Mouse (Mus musculus) heart, embryonic 13.5 days (tissue): ENCODE data around the gene Coro6. TPM values are rescaled to one million over a fixed set of nuclear protein-coding genes. Genes with fewer than 3 reads are reported as not detected.

Experiments
- ATAC-seq: fragments of 200-750 bp; cut with Nextera tagmentation; 2 replicates; pipeline ENCODE4 v1.8.0; 2017; ENCODE audit warnings: moderate TSS enrichment; ENCODE audit not compliant: insufficient number of reproducible peaks, low FRiP score, low TSS enrichment; ENCODE audit errors: extremely low read depth
- H3K27ac ChIP-seq: fragments of 300-500 bp; sonication (generic); replicated peaks from 2 replicates; pipeline ENCODE4 v1.5.1; 2015; ENCODE audit warnings: moderate library complexity, mild to moderate bottlenecking, inconsistent platforms
- H3K27me3 ChIP-seq: fragments of 300-500 bp; sonication (generic); replicated peaks from 2 replicates; pipeline ENCODE4 v1.6.1; 2015; ENCODE audit warnings: mild to moderate bottlenecking, inconsistent platforms
- H3K36me3 ChIP-seq: fragments of 300-500 bp; sonication (generic); 2 replicates; pipeline ENCODE4 v1.6.1; 2015; ENCODE audit warnings: mild to moderate bottlenecking, inconsistent platforms
- H3K4me1 ChIP-seq: fragments of 300-500 bp; sonication (generic); 2 replicates; pipeline ENCODE4 v1.6.1; 2015; ENCODE audit warnings: inconsistent platforms
- H3K4me2 ChIP-seq: fragments of 300-500 bp; sonication (generic); 2 replicates; pipeline ENCODE4 v1.6.1; 2015; ENCODE audit warnings: inconsistent platforms, mild to moderate bottlenecking, moderate library complexity
- H3K4me3 ChIP-seq: fragments of 300-500 bp; sonication (generic); 2 replicates; pipeline ENCODE4 v1.5.1; 2015; ENCODE audit warnings: moderate library complexity, mild to moderate bottlenecking, inconsistent platforms
- H3K9ac ChIP-seq: fragments of 300-500 bp; sonication (generic); 2 replicates; pipeline ENCODE4 v1.6.1; 2015; ENCODE audit warnings: inconsistent platforms, mild to moderate bottlenecking, moderate library complexity
- H3K9me3 ChIP-seq: fragments of 300-500 bp; sonication (generic); 2 replicates; pipeline ENCODE4 v1.6.1; 2016; ENCODE audit warnings: inconsistent platforms
- WGBS: fragments of 180-500 bp; shearing (Covaris S2); methylation state at CpG from one replicate; pipeline ENCODE4 v1.1.7; 2015; ENCODE audit warnings: mixed read lengths; 5-methylcytosine and 5-hydroxymethylcytosine counted together
- polyA plus RNA-seq: library from polyadenylated mRNA; unstranded; fragments of >200 nt; fragmentation: Nextera tagmentation; extraction: Ambion mirVana; gene quantifications from 2 replicates; pipeline ENCODE4 v1.2.1, GENCODE M21; 2015

The Coro6 gene
- polyA plus RNA-seq, 1 experiment from 2014 or later: 28.8 TPM

DNA sequence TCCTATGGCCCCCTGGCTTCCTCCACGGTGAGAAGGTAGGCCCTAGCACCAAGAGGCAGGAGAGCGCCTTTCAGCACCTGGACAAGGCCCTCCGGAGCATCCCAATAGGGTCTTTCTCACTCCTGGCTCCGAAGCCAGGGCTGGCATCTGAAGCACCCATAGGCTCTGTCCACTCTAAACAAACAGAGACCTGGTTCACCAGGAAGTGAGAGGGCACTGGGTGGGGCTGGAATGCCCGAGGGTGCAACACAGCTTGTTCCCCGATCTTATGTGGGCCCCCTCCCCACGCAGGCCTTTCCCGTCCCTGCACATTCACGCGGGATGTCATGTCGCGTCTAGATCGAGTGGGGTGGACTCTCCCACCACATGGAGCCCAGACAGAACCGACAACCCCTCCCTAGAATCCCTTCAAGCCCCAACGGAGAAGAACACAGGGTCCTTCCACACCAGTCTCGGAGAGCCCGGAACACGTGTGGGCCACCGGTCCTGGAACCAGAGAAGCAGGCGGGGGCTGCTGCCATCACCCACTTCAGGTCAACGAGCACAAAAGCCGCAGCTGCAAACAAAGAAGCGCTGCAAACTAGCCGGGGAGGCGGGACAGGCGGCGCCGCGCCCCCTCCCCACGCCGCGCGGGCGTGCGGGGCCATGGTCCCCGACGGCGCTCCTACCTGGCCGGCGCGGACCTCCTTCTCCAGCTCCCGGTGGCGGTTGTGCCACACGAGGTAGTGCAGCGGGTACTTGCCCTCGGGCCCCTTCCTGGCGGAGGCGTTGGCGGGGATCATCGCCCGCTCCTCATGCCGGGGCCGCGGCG is 26.8 kb downstream of the Coro6 start:
- H3K9ac ChIP-seq: peak overlapping the region; percentile 91
- WGBS: 4% methylated on average over 54 of the region's 55 CpGs
- no peak for ATAC-seq
- H3K4me2 ChIP-seq: peak overlapping the region; percentile 97
- H3K4me3 ChIP-seq: peak overlapping the region; percentile 86
- no peaks in the 10 kb centered on the region for H3K9me3 ChIP-seq
- H3K4me1 ChIP-seq: peaks cover 70% of the 10 kb centered on the region
- H3K27ac ChIP-seq: no peak overlapping the region
- no peaks in the 10 kb centered on the region for H3K36me3 ChIP-seq
- H3K27me3 ChIP-seq: no peaks in the 10 kb centered on the region; the same call in 1 of the 2 replicates

- Histone ChIP-seq H3K4me1 (peaks cover 74% of the 10 kb centered on the region), H3K27ac (0 out of 2 replicates have a peak within 1 kb of the TSS, but pooled peaks have one; percentile 12)
- no peak for ATAC-seq
These were observed 27.5 kb downstream of the Coro6 start, which contains the start of gene Ankrd13b for GRCm38 (mm10) chr11:77489591-77490235. Gene Ankrd13b (minus strand): TSS chr11:77489678.

DNA sequence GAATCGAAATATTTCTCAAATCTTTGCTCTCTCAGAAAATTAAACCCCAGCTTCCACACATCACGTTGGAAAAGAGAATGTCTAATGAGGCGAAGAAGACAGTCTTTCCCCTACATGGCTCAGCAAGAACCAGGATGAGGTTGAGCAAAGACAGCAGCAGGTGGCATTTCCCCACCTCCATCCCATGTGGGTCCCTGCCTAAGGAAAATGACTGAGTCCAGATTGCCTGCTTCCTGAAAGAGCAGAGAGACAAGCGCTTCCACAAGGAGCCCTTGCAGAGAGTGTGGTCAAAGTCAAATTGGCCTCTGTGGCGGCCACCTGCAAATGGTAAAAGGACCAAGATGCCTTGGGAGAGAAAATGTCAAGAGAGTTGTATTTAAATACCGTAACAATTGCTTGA is 28.2 kb downstream of the Coro6 start:
- ATAC-seq: no peak
- no peaks in the 10 kb centered on the region for H3K36me3 ChIP-seq
- peak overlapping the region; percentile 86; the same call in 1 of the 2 replicates for H3K4me3 ChIP-seq
- H3K9me3 ChIP-seq: no peaks in the 10 kb centered on the region
- H3K4me2 ChIP-seq: peak overlapping the region; percentile 97
- 67% methylated on average over 6 of the region's 6 CpGs for WGBS
- no peaks in the 10 kb centered on the region; the same call in 1 of the 2 replicates for H3K27me3 ChIP-seq
- H3K27ac ChIP-seq: 0 out of 2 replicates have a peak overlapping the region, but pooled peaks have one; percentile 94
- peak overlapping the region; percentile 45; the same call in 1 of the 2 replicates for H3K9ac ChIP-seq
- H3K4me1 ChIP-seq: peaks cover 77% of the 10 kb centered on the region

More at GRCm38 (mm10) chr11:77489591-77490235, 27.5 kb downstream of the Coro6 start, which contains the start of gene Ankrd13b:
- H3K9ac ChIP-seq: peak within 1 kb of the TSS; percentile 91
- H3K27me3 ChIP-seq: no peaks in the 10 kb centered on the region; the same call in 1 of the 2 replicates
- peak within 1 kb of the TSS; percentile 86 for H3K4me3 ChIP-seq
- H3K4me2 ChIP-seq: peak within 1 kb of the TSS; percentile 97
- no peaks in the 10 kb centered on the region for H3K9me3 ChIP-seq
- H3K36me3 ChIP-seq: no peaks in the 10 kb centered on the region
- under 1% methylated on average over 48 of the region's 87 CpGs for WGBS

GRCm38 (mm10) chr11:77491123-77491501 is 28.9 kb downstream of the Coro6 start:
- peak overlapping the region; percentile 97 for H3K4me2 ChIP-seq
- H3K9me3 ChIP-seq: no peaks in the 10 kb centered on the region
- peak; percentile 28; the same call in 1 of the 2 replicates for ATAC-seq
- no peaks in the 10 kb centered on the region; the same call in 1 of the 2 replicates for H3K27me3 ChIP-seq
- 0% methylated on average over 13 of the region's 13 CpGs for WGBS
- H3K36me3 ChIP-seq: no peaks in the 10 kb centered on the region
- peaks cover 81% of the 10 kb centered on the region for H3K4me1 ChIP-seq
- peak overlapping the region; percentile 99 for H3K9ac ChIP-seq
- H3K4me3 ChIP-seq: peak overlapping the region; percentile 97
- peak overlapping the region; percentile 94 for H3K27ac ChIP-seq

GRCm38 (mm10) chr11:77491502-77492291 is 29.5 kb downstream of the Coro6 start:
- Histone ChIP-seq H3K4me2 (peak overlapping the region; percentile 97), H3K36me3 (peaks cover 2% of the 10 kb centered on the region; the same call in 1 of the 2 replicates), H3K4me3 (peak overlapping the region; percentile 97), H3K4me1 (peaks cover 83% of the 10 kb centered on the region), H3K9ac (peak overlapping the region; percentile 99), H3K9me3 (no peaks in the 10 kb centered on the region), H3K27ac (peak overlapping the region; percentile 94), H3K27me3 (no peaks in the 10 kb centered on the region; the same call in 1 of the 2 replicates)
- WGBS: under 1% methylated on average over 23 of the region's 23 CpGs
- ATAC-seq: peak; percentile 32; the same call in 1 of the 2 replicates

DNA sequence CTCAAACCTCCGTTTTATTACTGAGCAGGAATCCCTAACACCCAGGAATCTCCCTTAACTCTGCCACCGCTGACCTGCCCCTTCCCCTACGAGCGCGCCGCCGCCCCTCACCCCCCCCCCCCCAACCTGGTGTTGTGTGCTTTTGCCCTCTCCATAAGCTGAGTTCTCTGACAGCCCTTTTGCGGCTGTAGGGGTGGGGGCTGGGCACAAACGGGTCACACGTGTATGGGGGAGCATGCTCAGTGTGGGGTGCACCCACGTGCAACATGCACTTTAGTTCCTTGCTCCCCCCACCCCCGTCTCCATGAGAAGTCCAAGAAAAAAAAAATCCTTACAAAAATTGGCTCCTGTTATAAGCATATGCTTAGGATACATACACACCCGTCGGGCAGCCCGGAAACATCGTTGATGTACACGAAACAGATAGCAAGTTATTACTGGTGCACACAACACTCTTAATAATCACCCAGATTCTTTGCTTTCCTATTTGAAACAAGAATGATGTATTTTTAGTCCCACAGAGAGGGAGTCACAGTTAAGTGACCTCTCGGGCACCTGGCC is 30.2 kb downstream of the Coro6 start:
- H3K9me3 ChIP-seq: no peaks in the 10 kb centered on the region
- H3K4me2 ChIP-seq: peak overlapping the region; percentile 97
- peak overlapping the region; percentile 97 for H3K4me3 ChIP-seq
- ATAC-seq: no peak
- H3K9ac ChIP-seq: peak overlapping the region; percentile 99
- H3K27ac ChIP-seq: peak overlapping the region; percentile 94
- peaks cover 83% of the 10 kb centered on the region for H3K4me1 ChIP-seq
- H3K27me3 ChIP-seq: no peaks in the 10 kb centered on the region; the same call in 1 of the 2 replicates
- 0% methylated on average over 17 of the region's 18 CpGs for WGBS
- H3K36me3 ChIP-seq: peaks cover 2% of the 10 kb centered on the region; the same call in 1 of the 2 replicates

GRCm38 (mm10) chr11:77492911-77493332 is 30.7 kb downstream of the Coro6 start:
- H3K9me3 ChIP-seq: no peaks in the 10 kb centered on the region
- H3K27me3 ChIP-seq: no peaks in the 10 kb centered on the region; the same call in 1 of the 2 replicates
- H3K27ac ChIP-seq: peak overlapping the region; percentile 94
- H3K4me1 ChIP-seq: peaks cover 83% of the 10 kb centered on the region
- ATAC-seq: peak; percentile 74
- peak overlapping the region; percentile 99 for H3K9ac ChIP-seq
- H3K36me3 ChIP-seq: peaks cover 2% of the 10 kb centered on the region; the same call in 1 of the 2 replicates
- WGBS: under 1% methylated on average over 31 of the region's 32 CpGs
- peak overlapping the region; percentile 97 for H3K4me3 ChIP-seq
- peak overlapping the region; percentile 97 for H3K4me2 ChIP-seq

DNA sequence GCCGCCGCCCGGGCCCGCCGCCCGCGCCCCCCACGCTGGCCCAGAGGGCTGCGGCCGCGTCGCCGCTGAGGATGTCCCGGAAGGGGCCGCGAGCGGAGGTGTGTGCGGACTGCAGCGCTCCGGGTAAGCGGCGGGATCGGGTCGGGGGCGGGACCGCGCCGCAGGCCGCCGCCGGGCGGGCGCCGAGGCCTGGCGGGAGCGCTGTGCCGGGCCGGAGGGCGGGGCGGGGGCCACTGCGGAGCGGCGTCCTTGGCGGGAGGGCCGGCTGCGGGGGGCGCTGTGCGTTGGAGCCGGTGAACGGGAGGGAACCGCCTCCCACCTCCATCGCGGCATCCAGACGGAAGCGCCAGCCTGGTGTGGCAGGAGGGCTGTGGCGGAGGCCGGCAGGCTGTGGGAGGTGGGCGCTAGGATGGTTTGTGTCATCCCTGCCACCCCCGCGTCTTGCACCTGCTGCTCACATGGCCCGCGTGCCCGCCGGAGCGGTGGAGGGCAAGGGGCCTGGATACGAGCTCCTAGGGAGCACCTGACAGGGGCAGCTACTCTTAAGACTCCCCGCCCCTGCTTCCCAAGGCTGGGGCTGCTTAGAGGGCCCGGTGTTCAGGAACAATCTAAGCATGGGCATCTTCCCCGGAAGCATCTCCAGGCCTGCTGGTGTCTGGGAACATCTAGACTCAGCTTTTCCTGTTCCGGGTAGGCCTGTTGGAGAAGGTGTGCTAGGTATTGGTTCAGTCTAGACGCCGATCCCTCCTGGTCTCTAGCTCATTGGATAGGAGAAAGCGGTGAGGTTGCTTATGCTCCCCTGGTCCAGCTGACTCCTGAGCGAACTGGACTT is 31.5 kb downstream of the Coro6 start, which contains the start of gene Git1:
Gene Git1 (plus strand): TSS at position 51 of the 832 bp plus-strand sequence.
- H3K9ac ChIP-seq: peak within 1 kb of the TSS; percentile 99
- H3K4me1 ChIP-seq: peaks cover 83% of the 10 kb centered on the region
- H3K9me3 ChIP-seq: no peaks in the 10 kb centered on the region
- peak within 1 kb of the TSS; percentile 94 for H3K27ac ChIP-seq
- peaks cover 2% of the 10 kb centered on the region; the same call in 1 of the 2 replicates for H3K36me3 ChIP-seq
- ATAC-seq: 0 out of 2 replicates have a peak, but pooled peaks have one; percentile 5
- H3K4me2 ChIP-seq: peak within 1 kb of the TSS; percentile 97
- peak within 1 kb of the TSS; percentile 97 for H3K4me3 ChIP-seq
- no peaks in the 10 kb centered on the region; the same call in 1 of the 2 replicates for H3K27me3 ChIP-seq
- WGBS: 1% methylated on average over 51 of the region's 74 CpGs

DNA sequence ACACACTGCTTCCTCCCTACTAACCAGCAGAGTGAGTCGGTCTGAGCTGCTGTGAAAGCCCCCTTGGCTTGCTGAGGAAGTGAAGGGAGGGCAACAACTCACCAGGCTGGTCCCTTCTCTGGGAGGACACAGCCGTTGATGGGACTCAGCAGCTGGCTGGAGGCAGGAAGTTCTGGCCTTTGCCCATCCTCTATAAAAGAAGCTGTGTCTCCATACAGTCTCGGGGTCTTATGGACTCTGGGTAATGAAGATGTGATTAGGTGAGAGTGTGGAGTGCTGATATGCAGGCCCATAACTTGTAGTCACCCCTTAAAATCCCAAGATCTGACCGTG is 32.1 kb downstream of the Coro6 start:
- Histone ChIP-seq H3K4me2 (peak overlapping the region; percentile 93), H3K9ac (peak overlapping the region; percentile 99), H3K27me3 (no peaks in the 10 kb centered on the region), H3K4me1 (peaks cover 80% of the 10 kb centered on the region), H3K36me3 (peaks cover 8% of the 10 kb centered on the region), H3K9me3 (no peaks in the 10 kb centered on the region), H3K4me3 (peak overlapping the region; percentile 97), H3K27ac (peak overlapping the region; percentile 94)
- ATAC-seq: no peak
- 25% methylated on average over 4 of the region's 4 CpGs for WGBS
